Mouse (Mus musculus) regulatory T cell (primary cell): ENCODE data around the gene Xcr1.

Source experiments
- in situ Hi-C: fragments of 300-600 bp; cut with MboI, MseI; formaldehyde crosslinking; loops from one replicate; pipeline ENCODE4 v1.15.1; 2025; ENCODE audit warnings: high pct_unique_total_duplicates

Gene Xcr1

DNA sequence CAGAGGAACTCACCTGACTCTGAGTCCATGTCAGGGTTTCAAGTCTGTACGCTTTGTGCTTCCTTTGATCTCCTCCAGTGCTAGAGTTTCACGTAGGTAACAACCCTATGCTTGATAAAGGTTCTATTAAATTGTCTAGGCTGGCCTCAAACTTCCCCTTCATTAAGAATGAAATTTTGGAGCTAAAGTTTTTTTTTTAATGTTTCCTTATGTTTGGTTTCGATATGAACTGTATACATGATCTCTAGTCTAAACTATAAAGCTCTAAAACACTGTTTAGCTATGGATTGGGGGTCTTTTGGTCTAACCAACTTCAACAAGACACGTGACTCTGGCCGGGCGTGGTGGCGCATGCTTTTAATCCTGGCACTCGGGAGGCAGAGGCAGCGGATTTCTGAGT is at the start of gene Xcr1:
Xcr1 (minus strand) TSS at position 101 of the 400 bp plus-strand sequence.
- in situ Hi-C loops = no loop called here

DNA sequence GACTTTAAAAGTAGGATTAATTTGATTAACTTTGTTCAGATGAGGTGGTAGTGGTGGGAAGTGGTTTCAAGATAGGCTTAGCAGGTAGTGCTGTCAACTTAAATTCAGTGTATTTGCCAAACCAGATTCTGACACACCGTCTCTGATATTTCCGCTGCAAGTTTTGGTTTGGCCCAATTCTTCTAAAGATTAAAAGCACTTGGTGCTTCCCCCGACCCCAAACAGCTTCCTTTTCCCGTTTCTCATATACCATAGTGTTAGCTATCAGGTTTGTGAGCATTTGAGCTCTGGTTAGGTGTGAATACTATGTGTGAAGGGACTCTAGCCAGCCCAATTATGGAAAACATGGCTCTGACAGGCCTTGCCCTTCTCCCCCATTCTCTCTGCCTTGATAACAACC is 10.2 kb upstream of the Xcr1 start:
- in situ Hi-C loops = loop anchor here (5.0 kb wide), 1 partner anchor 385 kb away; no protein-coding TSS in a partner anchor

DNA sequence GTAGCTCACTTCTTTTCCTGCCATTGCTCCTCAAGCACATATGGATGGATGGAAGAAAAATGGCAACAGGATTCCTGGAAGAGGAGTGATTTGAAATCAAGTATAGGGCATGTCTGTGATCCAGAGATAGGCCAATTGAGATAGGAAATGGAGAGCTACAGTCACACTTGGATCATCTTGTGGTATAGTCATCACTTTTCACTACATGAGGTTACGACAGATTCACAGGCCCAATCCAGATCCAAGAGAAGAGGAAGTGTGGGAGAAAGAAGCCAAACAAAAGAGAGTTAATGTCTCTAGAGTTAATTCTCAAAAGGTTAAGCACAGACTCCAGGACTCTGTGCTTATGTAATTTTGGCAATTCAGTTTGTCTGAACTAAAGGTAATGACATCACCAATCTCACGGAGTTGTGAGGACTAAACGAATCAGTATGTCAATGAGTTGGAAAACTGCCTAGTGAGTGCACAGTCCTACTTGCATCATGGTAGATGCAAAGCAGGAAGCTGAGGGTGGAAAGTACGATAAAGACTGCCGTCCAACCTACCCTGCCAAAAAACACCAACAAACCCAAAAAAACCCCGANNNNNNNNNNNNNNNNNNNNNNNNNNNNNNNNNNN is 7.4 kb upstream of the Xcr1 start:
- in situ Hi-C loops = loop anchor here (5.0 kb wide), 2 partner anchors 63 to 152 kb away; partner anchors contain the start of gene Lztfl1

DNA sequence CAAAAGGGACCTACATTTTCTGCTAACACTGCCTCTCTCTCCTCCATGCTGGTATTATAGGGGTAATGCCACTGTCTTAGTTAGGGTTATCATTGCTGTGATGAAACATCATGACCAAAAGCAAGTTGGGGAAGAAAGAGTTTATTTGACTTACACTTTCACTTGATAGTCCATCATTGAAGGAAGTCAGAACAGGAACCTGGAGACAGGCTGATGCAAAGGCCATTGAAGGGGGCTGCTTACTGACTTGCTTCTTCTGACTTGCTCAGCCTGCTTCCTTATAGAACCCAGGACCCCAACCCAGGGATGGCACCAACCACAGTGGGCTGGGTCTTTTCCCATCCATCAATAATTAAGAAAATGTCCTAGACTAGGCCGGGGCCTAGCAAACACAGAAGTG is 1.8 kb upstream of the Xcr1 start:
- in situ Hi-C loops = no loop called here

DNA sequence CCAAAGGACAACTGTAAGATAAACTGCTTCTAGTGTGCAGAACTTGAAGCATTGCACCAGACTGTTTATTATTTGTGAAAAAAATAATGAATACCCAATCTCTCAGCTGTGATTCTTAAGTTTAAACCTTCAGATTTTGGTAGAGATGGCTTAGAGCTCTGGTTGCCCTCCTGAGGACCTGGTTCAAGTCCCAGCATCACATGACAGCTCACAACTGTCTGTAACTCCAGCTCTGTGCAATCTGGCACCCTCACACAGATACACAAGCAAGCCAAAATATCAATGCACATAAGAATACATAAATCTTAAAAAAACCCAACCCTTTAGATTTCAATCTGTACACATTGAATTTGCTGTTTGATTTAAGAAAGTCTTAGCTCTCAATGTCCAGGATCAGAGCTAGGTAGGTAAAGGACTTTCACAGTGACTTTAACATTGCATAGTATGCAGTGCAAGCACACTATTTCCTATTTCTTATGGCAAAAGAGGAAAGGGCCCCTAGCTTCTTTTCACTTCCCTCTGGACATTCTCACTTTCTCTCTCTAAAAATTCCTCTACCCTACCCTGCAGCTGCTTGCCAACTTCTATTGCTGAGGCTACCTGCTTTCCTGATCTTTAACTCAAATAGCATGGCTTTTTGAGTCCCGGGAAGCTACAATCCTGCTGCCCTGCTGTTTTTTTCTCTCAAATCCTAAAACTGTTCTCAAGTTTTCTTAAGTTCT is 1.2 kb upstream of the Xcr1 start:
- in situ Hi-C loops = no loop called here

DNA sequence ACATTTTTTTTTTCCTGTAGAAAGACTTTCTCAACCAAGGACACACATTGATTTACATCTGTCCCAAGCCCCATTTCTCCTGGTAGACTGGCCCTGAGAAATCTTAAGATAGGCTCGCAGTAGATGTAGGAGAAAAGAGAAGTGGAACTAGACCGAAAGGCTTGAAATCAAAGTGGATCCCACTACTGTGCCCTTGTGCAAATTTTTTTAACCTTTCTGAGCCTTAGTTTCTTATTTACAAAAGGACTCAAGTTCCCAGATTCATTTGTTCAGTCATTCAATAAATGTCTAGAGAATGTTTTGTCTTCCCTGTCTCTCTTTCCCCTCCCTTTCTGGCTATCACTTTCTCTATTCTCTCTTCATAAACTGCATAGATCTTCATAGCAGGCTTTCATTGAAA is 5.0 kb downstream of the Xcr1 start:
- in situ Hi-C loops = loop anchor here (5.0 kb wide), 2 partner anchors 275 to 420 kb away; no protein-coding TSS in a partner anchor

DNA sequence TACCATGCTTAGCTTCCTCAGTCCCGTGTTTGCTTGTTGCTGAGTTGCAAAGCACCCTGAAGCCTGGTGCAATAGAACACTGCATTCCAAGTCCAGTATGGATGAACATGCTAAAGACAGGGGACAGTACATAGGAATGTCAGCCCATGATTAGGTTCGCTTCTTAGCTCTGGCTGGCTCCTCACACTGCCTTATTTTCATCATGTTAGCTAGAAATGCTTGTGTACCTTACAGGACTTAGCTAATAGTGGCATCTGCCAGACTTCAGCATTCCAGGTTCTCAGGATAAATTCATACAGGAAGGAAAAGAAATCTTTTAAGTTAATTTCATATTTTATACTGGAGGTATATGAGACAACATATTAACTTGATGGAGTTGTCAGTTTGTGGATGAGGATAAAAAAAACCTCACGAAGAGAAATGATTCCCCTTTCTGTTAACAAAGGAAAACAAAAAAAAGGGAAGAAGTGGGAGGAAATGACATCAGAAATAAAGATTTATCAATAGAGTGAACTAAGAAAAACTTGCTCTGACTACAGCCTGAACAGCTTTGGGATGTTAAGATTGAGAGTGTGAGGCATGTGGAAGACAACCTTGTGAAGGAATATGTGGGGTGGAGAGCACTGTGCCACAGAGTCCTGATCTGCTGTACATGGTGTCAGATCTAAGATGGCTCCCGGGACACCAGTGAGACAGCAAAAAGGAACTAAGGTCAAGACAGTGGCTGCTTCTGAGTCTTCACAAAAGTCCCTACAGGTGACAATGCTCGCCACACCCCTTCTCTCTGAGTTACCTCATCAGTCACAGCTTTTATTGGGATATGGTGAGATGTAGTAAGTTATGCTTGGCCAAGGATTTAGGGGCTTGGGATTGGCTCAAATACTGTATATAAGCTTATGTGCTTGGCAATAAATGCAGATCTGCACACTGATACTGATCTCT is 9.1 kb downstream of the Xcr1 start:
- in situ Hi-C loops = no loop called here

DNA sequence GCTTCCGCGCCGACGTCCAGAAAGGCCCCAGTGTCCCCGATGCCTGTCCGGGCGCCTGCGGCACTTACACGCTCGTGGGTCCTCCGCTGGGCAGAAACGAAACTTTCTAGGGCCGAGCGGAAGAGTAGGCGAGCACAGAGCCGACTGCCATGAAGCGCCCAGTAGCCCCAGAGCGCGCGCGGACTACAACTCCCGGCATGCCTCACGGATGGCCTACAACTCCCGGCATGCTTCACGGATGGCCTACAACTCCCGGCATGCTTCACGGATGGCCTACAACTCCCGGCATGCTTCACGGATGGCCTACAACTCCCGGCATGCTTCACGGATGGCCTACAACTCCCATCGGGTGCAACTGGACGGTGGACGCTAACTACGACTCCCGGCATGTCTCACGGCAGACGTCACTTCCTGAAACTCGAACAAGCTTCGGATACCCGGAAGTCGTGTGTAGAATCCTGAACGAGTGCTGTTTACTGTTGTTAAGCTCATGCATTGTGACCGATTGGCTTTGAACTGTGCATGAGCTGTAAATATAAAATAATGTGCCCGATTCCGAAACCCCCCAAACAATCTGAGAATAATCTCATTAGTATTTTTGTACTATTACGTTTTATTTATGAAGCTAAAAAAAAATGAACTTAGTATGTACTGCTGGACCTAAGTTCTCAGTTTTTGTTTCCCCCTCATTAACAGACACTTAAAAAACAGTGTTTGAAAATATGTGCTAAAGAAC is 9.9 kb downstream of the Xcr1 start, which contains the start of gene Fyco1:
Fyco1 (minus strand) TSS at position 187 of the 736 bp plus-strand sequence.
- in situ Hi-C loops = no loop called here

DNA sequence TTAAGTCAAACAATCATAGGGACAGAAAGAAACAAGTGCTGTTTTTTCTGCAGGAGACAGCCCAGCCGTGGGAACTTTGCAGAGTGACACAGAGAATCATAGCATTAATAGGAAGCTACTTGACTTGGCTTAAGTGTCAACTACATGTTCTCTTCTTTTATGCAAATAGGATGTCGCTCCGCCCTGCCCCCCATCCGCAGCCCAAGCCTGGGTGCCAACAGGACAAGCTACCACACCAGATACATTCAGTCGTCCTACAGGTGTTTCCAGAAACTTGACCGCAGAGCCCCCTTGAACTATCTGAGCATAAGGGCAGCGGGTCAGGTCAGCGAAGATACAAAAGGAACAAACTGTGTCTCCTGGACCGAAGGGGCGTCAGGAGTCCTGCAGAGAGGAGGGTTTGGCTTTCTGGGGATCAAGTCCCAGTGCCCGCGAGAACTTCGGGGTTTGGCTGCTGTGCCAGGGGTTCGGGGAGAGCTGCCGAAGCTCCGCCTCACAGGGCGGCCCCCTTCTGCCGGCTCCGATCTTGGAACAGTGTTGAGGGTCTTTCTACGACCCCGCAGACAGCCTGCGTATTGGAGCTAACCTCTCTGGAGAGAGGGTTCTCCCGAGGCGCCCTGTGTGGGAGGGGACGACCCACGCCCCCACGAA is 10.6 kb downstream of the Xcr1 start:
- in situ Hi-C loops = no loop called here

DNA sequence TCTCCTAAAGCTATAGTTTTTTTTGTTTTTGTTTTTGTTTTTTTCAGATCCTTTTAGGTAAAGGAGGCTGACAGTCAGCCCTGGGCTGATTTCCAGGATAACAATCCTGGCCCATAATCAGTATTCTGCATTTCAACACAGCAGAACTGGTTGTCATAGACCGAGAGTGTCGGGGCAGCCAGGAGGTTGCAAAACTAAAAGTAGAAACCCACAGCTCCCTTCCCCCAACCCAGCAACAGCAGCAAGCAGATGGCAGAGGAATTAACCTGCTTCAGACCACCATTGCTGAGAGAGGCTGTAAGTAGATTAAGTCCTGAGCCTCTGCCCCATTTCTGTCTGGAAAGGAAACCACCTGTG is 11.1 kb downstream of the Xcr1 start:
- in situ Hi-C loops = no loop called here

DNA sequence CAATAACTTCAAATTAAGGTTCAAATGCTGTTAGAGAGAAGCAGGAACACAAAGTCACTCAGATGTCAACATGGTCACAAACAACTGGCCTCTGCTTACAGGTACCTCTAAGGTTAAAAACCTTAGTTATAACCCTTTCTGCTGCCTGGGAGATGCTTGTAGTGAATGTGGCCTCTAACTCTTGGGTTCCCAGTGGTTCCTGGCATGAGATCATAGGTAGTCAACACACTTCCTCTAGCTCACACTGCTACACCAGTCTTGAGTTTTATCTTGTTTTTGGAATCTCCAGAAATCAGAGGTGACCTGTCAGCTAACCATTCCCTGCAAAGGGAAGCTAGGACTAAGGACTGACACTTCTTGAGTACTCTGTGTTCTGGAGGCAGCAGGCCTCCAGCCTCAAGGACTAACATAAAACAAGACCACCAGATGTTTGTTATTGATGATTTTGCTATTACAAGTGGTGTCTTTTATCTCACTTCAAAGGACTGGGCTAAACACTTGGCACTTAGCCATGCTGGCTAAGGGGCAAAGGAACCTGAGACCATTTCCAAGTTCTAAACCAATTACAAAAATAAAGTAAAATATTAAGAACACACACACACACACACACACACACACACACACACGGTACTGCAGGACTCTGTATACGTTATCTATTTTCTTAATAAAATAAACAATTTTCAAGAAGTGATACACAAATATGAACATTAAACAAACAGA is 11.7 kb downstream of the Xcr1 start:
- in situ Hi-C loops = loop anchor here (5.0 kb wide), 1 partner anchor 77 kb away; no protein-coding TSS in a partner anchor

DNA sequence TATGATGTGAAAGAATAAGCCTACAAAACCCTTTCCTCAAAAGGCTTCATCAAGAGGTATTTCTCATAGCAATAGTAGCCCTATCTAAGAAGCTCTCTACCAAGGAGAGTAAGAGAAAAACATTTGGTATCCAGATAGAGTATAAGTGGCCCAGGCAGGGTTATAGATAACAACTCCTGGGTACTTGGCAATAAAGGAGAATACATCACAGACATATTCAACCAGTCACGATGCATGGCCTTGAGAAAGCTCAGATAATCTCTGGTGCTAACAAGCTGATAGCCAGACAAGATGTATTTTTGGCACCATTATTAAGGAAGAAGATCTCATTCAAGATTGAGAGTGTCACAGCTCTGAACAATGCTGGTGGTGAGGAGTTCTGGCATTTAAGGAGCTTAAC is 15.3 kb downstream of the Xcr1 start:
- in situ Hi-C loops = loop anchor here (5.0 kb wide), 1 partner anchor 81 kb away; no protein-coding TSS in a partner anchor

DNA sequence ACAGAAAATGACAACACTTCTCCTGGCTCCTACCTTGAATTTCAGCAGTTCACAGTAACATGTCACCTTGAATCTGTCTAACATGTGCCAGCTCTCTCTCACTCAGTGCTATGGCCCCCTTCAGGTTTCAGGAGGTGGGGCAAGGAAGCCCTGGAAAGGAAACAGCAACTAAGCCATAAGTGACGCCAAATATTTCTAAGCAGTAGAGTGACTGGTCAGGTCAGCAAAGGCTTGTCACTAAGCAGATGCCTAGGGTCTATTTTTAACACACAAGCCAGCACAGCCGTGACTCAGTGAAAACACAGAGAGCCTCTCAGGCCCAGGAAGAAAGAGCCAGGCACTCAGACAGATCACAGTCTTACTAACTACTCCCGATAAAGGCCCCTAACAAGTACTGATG is 16.7 kb downstream of the Xcr1 start:
- in situ Hi-C loops = loop anchor here (5.0 kb wide), 1 partner anchor 82 kb away; no protein-coding TSS in a partner anchor

DNA sequence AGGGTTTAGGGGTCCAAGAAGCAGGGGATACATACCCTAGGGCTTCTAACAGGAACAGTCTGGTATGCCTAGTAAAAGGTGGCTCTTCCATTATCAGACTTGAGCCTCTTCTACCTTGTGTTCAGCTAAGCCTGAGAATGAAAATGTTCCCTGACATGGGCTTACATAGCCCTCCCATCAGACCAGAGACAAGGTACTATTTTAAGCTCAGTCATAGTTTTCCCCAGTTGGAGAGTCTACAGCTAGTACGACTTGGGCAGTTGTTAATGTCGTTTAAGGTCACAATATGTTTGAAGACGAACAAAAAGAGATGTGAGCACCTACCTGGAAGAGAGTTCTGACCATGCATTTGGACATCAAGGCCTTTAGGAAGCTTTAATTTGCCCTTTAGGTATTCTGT is 17.4 kb downstream of the Xcr1 start:
- in situ Hi-C loops = no loop called here

DNA sequence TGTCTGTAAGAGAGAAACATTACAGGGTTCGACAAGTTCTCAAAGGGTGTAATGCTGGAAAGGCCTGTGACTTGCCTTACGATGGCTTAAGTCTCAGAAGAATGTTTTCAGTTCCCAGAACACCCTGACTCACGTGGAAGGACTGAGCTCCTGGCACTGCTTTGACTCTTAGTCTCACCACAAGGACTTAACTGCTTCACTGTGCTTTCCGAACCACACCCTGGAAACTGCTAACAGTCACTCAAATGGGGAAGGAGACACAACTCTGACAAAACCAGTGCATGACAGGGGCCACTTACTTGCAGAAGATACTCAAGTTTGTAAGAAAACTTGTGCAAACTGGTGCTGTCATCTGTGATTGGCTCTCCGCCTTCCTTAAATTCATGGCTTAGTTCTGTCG is 21.6 kb downstream of the Xcr1 start:
- in situ Hi-C loops = no loop called here

DNA sequence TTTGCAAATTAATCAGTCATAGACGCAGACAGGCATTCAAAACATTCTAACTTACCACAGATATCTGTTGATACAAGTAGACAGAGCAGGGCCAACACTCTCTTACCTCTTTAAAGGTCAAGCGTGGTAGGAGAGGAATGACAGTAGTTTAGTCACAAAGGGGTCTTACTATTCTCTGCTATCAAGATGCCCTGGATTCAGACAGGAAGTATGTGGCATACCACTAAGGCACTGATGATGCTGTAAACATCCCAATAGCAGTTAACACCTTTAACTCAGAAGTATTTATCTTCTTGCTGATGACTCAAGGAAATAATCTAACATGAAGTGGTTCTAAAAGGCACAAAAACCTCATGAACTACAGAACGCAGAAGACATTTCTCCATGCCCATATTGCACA is 26.0 kb downstream of the Xcr1 start:
- in situ Hi-C loops = no loop called here

DNA sequence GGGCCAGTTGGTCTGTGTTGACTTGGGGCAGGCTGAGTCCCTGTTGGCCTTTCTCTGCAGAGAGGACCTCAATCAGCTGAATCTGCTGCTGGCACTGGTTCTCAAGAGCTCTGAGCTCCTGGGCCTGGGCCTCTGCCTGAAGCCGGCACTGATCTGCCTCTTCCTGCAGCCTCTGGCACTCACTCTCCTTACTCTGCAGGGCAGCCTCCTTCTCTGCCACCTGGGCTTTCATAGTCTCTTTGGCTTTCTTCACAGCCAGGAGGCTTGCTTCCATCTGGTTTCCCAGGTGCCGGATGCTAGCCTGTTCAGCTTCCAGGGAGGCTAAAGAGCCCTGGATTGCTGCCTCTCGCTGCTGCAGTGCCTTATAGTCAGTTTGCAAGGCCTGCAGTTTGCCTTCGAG is 32.9 kb downstream of the Xcr1 start:
- in situ Hi-C loops = no loop called here

DNA sequence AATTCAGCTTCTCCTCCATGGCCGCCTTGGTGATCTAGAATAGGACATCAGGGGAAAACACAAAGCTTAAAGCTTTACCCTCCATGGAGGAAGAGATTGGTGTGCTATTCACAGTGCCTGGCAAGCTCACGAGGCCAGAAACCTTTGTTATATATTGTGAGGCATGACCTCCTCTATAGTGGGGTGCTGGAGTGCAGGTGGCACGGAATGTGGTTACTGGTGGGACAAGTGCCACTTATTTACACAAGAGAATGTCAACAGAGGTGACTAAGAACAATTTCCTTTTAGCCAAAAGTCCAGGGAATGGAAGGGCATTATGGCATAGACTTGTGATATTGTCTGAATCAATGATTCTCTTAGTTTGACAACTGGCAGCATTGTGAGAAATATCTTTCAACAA is 35.2 kb downstream of the Xcr1 start:
- in situ Hi-C loops = no loop called here

DNA sequence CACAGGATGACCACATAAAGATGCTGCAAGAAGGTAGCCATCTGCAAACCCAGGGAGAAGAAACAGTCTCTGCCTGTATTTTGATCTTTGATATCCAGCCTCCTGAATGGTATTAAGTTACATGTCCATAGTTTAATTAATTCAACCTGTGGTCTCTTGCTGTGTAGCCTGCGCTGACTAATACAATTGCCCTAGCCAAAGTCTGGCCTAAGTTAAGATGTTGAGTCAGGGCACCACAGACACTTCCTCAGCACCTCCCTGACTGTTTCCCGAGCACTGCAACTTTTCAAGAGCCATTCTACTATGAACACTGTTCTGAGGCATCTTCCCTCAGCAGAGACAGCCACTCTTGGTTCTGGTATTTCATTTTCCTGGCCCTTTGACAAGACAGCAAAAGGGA is 43.2 kb downstream of the Xcr1 start:
- in situ Hi-C loops = no loop called here

DNA sequence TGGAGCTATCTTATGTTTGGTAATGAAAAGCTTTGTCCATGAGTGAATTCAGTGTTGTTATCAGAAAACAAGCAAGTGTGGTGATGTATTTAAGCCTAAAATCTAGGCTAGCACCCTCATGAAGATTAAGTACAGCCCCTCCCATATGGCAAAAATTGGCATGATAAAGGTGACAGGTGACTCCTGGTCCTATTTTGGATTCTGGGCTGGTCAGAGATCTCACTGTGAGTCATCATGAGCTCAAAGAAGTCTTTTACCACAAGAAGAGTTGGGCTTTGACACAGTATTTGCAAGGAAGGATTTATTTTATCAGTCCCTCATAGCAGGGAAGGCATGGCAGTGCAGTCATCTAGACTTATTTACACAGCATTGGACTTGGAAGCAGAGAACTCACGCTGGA is 45.8 kb downstream of the Xcr1 start:
- in situ Hi-C loops = no loop called here
